Mouse (Mus musculus) skeletal muscle tissue, adult 2 months (tissue): Measurements from ENCODE around the gene Prph.

Experiments
- DNase-seq: peaks from one replicate; pipeline ENCODE4 v3.0.0-alpha.2; 2012; ENCODE audit warnings: low read depth, low spot score

The Prph gene

GRCm38 (mm10) chr15:99055040-99055439 is at the start of gene Prph:
TSS of gene Prph (plus strand) at chr15:99055174.
- DNase-seq: no peak

- no peak for DNase-seq
Measured at GRCm38 (mm10) chr15:99008801-99009241, 46.2 kb upstream of the Prph start.

- no peak for DNase-seq
Measured at GRCm38 (mm10) chr15:99010896-99011295, 44.1 kb upstream of the Prph start.

- DNase-seq: no peak
Measured at GRCm38 (mm10) chr15:99011946-99012345, 43.0 kb upstream of the Prph start.

GRCm38 (mm10) chr15:99014496-99015030 is 40.4 kb upstream of the Prph start:
- DNase-seq: no peak

- DNase-seq: no peak
Measured at GRCm38 (mm10) chr15:99017355-99017761, 37.6 kb upstream of the Prph start.

- peak; percentile 40 for DNase-seq
Measured at GRCm38 (mm10) chr15:99017986-99018385, 37.0 kb upstream of the Prph start.

- DNase-seq: no peak
Measured at GRCm38 (mm10) chr15:99018630-99019029, 36.3 kb upstream of the Prph start.

- DNase-seq: no peak
Measured at GRCm38 (mm10) chr15:99019436-99019835, 35.5 kb upstream of the Prph start.

GRCm38 (mm10) chr15:99020171-99020570 is 34.8 kb upstream of the Prph start:
- DNase-seq: no peak

GRCm38 (mm10) chr15:99021255-99021654 is 33.7 kb upstream of the Prph start:
- no peak for DNase-seq

- peak; percentile 55 for DNase-seq
Measured at GRCm38 (mm10) chr15:99024668-99025314, 30.2 kb upstream of the Prph start.

- DNase-seq: no peak
Measured at GRCm38 (mm10) chr15:99025414-99025813, 29.6 kb upstream of the Prph start.

GRCm38 (mm10) chr15:99026259-99026658 is 28.7 kb upstream of the Prph start:
- DNase-seq: no peak

GRCm38 (mm10) chr15:99027116-99027515 is 27.9 kb upstream of the Prph start:
- no peak for DNase-seq

GRCm38 (mm10) chr15:99028874-99029458 is 26.0 kb upstream of the Prph start:
- DNase-seq: no peak

GRCm38 (mm10) chr15:99029619-99030584 is 25.1 kb upstream of the Prph start, which contains the start of gene Tuba1c:
TSS of gene Tuba1c (plus strand) at chr15:99029891.
- peak; percentile 95 for DNase-seq

GRCm38 (mm10) chr15:99030585-99031387 is 24.2 kb upstream of the Prph start:
- DNase-seq: no peak

- no peak for DNase-seq
Measured at GRCm38 (mm10) chr15:99031388-99031675, 23.6 kb upstream of the Prph start.

- DNase-seq: no peak
Measured at GRCm38 (mm10) chr15:99032041-99032725, 22.8 kb upstream of the Prph start.
